In the genomic region with DNA sequence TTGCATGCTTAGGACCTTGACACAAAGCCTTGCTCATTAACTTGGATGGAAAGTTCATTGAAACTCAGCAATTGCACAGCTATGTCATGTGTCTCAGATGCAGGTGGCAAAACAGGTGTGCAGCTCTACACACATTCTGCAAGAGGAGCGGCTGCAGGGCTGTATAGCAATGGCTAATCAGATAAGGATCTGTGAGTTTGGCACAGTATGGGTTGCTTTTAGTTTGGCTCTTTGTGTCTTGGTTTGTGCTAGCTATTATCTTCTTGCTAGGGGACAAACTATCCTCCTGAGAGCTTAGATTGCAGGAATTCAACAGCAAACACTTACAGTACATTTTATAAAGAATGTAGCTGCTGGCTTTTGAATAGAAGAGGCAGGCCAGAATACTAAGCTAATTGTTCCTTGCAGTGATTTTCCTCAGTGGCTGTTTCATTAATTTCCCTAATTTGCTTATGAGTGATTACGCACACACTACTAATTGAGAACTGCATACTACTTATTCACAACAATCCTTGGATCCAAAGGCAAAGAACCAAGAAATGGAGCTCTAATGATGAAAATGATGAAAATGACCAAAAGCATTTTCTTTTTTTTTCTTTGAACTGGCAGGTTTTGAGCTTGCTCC, we compare ENCODE assay signal across 23 mouse cellular contexts.
DNase-seq lines count a peak whose midpoint lies in the region; ATAC-seq and TF ChIP-seq lines count a peak whose summit lies in the region.
"Had no signal": no experiment of that assay in that cellular context is flagged by ENCODE, and none has a peak within 500 bp of the region (broad histone marks: within the 10 kb centered on the region; RNA-seq: fewer than 3 reads in every experiment).

No protein-coding gene starts in this region.

- no peaks in the 10 kb centered on the region for H3K9me3 ChIP-seq in hindbrain, embryonic 13.5 days
- no peaks in the 10 kb centered on the region for H3K9me3 ChIP-seq in hindbrain, embryonic 11.5 days (ENCODE audit: control insufficient read depth, low read length)
- no peaks in the 10 kb centered on the region for H3K9me3 ChIP-seq in midbrain, embryonic 12.5 days
- no peaks in the 10 kb centered on the region for H3K9me3 ChIP-seq in midbrain, embryonic 10.5 days (replicated peaks)
- H3K9me3 ChIP-seq in forebrain, embryonic 12.5 days = no peaks in the 10 kb centered on the region
- H3K9me3 ChIP-seq in forebrain, postnatal 0 days (ENCODE audit: low read length) = no peaks in the 10 kb centered on the region
- H3K9me3 ChIP-seq: G1E; heart, embryonic 12.5 days; limb, embryonic 13.5 days; lung, embryonic 15.5 days had no signal

- no peak overlapping the region for H3K9ac ChIP-seq in hindbrain, embryonic 13.5 days
- H3K9ac ChIP-seq in hindbrain, embryonic 11.5 days (ENCODE audit: low read depth, low read length) = no peak overlapping the region
- no peak overlapping the region for H3K9ac ChIP-seq in midbrain, embryonic 12.5 days (replicated peaks)
- H3K9ac ChIP-seq in forebrain, embryonic 12.5 days = no peak overlapping the region
- no peak overlapping the region for H3K9ac ChIP-seq in forebrain, postnatal 0 days
- H3K9ac ChIP-seq: heart, embryonic 12.5 days; limb, embryonic 13.5 days; lung, embryonic 15.5 days had no signal

- ATAC-seq in hindbrain, embryonic 13.5 days (ENCODE audit: low FRiP score) = peak; percentile 55; the same call in 1 of the 2 replicates
- no peak for ATAC-seq in hindbrain, embryonic 11.5 days (ENCODE audit: low FRiP score)
- peak; percentile 30; the same call in 1 of the 2 replicates for ATAC-seq in midbrain, embryonic 12.5 days (ENCODE audit: low FRiP score, low read depth)
- ATAC-seq in forebrain, embryonic 12.5 days (ENCODE audit: low FRiP score) = peak; percentile 72; the same call in 1 of the 2 replicates
- peak; percentile 47 for ATAC-seq in forebrain, postnatal 0 days
- ATAC-seq: inflammation-experienced regulatory T-cells, adult 6 months had no signal

- H3K36me3 ChIP-seq in hindbrain, embryonic 13.5 days = no peaks in the 10 kb centered on the region
- H3K36me3 ChIP-seq in hindbrain, embryonic 11.5 days (ENCODE audit: control insufficient read depth, insufficient read depth, low read length) = no peaks in the 10 kb centered on the region
- H3K36me3 ChIP-seq in midbrain, embryonic 12.5 days = no peaks in the 10 kb centered on the region
- no peaks in the 10 kb centered on the region for H3K36me3 ChIP-seq in midbrain, embryonic 10.5 days
- H3K36me3 ChIP-seq in forebrain, embryonic 12.5 days (replicated peaks) = no peaks in the 10 kb centered on the region
- H3K36me3 ChIP-seq in forebrain, postnatal 0 days (ENCODE audit: insufficient read depth) = no peaks in the 10 kb centered on the region
- no peaks in the 10 kb centered on the region for H3K36me3 ChIP-seq in thymus, adult 2 months (ENCODE audit: control insufficient read depth, insufficient read depth, low read length)
- H3K36me3 ChIP-seq: G1E; heart, embryonic 12.5 days; limb, embryonic 13.5 days; lung, embryonic 15.5 days had no signal

- no peak for TF ChIP-seq POLR2A in thymus, adult 2 months (IDR thresholded peaks at IDR 0.05; ENCODE audit: control insufficient read depth, extremely low read depth, insufficient read depth, low read length, poor library complexity)

- TF ChIP-seq CTCF in forebrain, postnatal 0 days (IDR thresholded peaks at IDR 0.05; ENCODE audit: low read depth) = no peak
- TF ChIP-seq CTCF in thymus, adult 2 months (IDR thresholded peaks at IDR 0.05; ENCODE audit: borderline replicate concordance, control insufficient read depth, extremely low read depth, insufficient read depth, low read length, poor library complexity) = no peak

- 72% methylated on average over 2 of the region's 2 CpGs for WGBS in hindbrain, embryonic 13.5 days
- WGBS in hindbrain, embryonic 11.5 days = 90% methylated on average over 2 of the region's 2 CpGs
- WGBS in midbrain, embryonic 12.5 days = 86% methylated on average over 2 of the region's 2 CpGs
- 93% methylated on average over 2 of the region's 2 CpGs for WGBS in midbrain, embryonic 10.5 days
- WGBS in forebrain, embryonic 12.5 days = 39% methylated on average over 2 of the region's 2 CpGs
- WGBS in forebrain, postnatal 0 days = 26% methylated on average over 2 of the region's 2 CpGs
- WGBS in thymus, adult 2 months = 86% methylated on average over 2 of the region's 2 CpGs

- H3K4me2 ChIP-seq in hindbrain, embryonic 13.5 days = no peak overlapping the region
- H3K4me2 ChIP-seq in hindbrain, embryonic 11.5 days (replicated peaks; ENCODE audit: low read depth, low read length) = no peak overlapping the region
- no peak overlapping the region for H3K4me2 ChIP-seq in midbrain, embryonic 12.5 days (replicated peaks)
- H3K4me2 ChIP-seq in forebrain, embryonic 12.5 days = no peak overlapping the region
- H3K4me2 ChIP-seq in forebrain, postnatal 0 days (ENCODE audit: low read depth) = no peak overlapping the region
- H3K4me2 ChIP-seq: heart, embryonic 12.5 days; limb, embryonic 13.5 days; liver, embryonic 11.5 days; lung, embryonic 15.5 days had no signal

- no peaks in the 10 kb centered on the region for H3K27me3 ChIP-seq in hindbrain, embryonic 13.5 days
- H3K27me3 ChIP-seq in hindbrain, embryonic 11.5 days (ENCODE audit: control insufficient read depth, insufficient read depth, low read length) = no peaks in the 10 kb centered on the region
- no peaks in the 10 kb centered on the region for H3K27me3 ChIP-seq in midbrain, embryonic 12.5 days
- no peaks in the 10 kb centered on the region for H3K27me3 ChIP-seq in midbrain, embryonic 10.5 days (ENCODE audit: low read depth, poor library complexity, severe bottlenecking)
- no peaks in the 10 kb centered on the region for H3K27me3 ChIP-seq in forebrain, embryonic 12.5 days
- H3K27me3 ChIP-seq in forebrain, postnatal 0 days (ENCODE audit: insufficient read depth, low read length) = no peaks in the 10 kb centered on the region
- no peaks in the 10 kb centered on the region for H3K27me3 ChIP-seq in thymus, adult 2 months (ENCODE audit: control insufficient read depth, insufficient read depth, low read length)
- H3K27me3 ChIP-seq: heart, embryonic 12.5 days; limb, embryonic 13.5 days; lung, embryonic 15.5 days had no signal

- H3K4me1 ChIP-seq in hindbrain, embryonic 13.5 days (replicated peaks) = no peaks in the 10 kb centered on the region; the same call in 1 of the 2 replicates
- no peaks in the 10 kb centered on the region for H3K4me1 ChIP-seq in hindbrain, embryonic 11.5 days (replicated peaks; ENCODE audit: control insufficient read depth, insufficient read depth, low read length)
- no peaks in the 10 kb centered on the region for H3K4me1 ChIP-seq in midbrain, embryonic 12.5 days
- peaks cover 5% of the 10 kb centered on the region; the same call in 1 of the 2 replicates for H3K4me1 ChIP-seq in midbrain, embryonic 10.5 days
- H3K4me1 ChIP-seq in forebrain, embryonic 12.5 days = peaks cover 9% of the 10 kb centered on the region; the same call in 1 of the 2 replicates
- no peaks in the 10 kb centered on the region for H3K4me1 ChIP-seq in forebrain, postnatal 0 days (ENCODE audit: insufficient read depth)
- H3K4me1 ChIP-seq in thymus, adult 2 months (replicated peaks; ENCODE audit: control insufficient read depth, insufficient read depth, low read length) = no peaks in the 10 kb centered on the region
- H3K4me1 ChIP-seq: heart, embryonic 12.5 days; lung, embryonic 15.5 days had no signal

- no peak overlapping the region for H3K27ac ChIP-seq in hindbrain, embryonic 13.5 days
- no peak overlapping the region for H3K27ac ChIP-seq in hindbrain, embryonic 11.5 days (ENCODE audit: low read depth, low read length)
- H3K27ac ChIP-seq in midbrain, embryonic 12.5 days (replicated peaks) = no peak overlapping the region
- H3K27ac ChIP-seq in midbrain, embryonic 10.5 days (replicated peaks) = no peak overlapping the region
- H3K27ac ChIP-seq in forebrain, embryonic 12.5 days = no peak overlapping the region
- H3K27ac ChIP-seq in forebrain, postnatal 0 days (ENCODE audit: low read depth, low read length) = no peak overlapping the region
- no peak overlapping the region for H3K27ac ChIP-seq in thymus, adult 2 months (ENCODE audit: control insufficient read depth, insufficient read depth, low read length)
- H3K27ac ChIP-seq: limb, embryonic 13.5 days; lung, embryonic 15.5 days had no signal

- no peak overlapping the region for H3K4me3 ChIP-seq in hindbrain, embryonic 13.5 days
- H3K4me3 ChIP-seq in hindbrain, embryonic 11.5 days (ENCODE audit: low read depth, low read length) = no peak overlapping the region
- H3K4me3 ChIP-seq in midbrain, embryonic 12.5 days = no peak overlapping the region
- H3K4me3 ChIP-seq in midbrain, embryonic 10.5 days = no peak overlapping the region
- no peak overlapping the region for H3K4me3 ChIP-seq in forebrain, embryonic 12.5 days (replicated peaks)
- H3K4me3 ChIP-seq in forebrain, postnatal 0 days (ENCODE audit: low read depth, low read length) = no peak overlapping the region
- no peak overlapping the region for H3K4me3 ChIP-seq in thymus, adult 2 months (ENCODE audit: control insufficient read depth, insufficient read depth, low read length)
- H3K4me3 ChIP-seq: erythroblast, embryonic 14.5 days; heart, embryonic 12.5 days; limb, embryonic 13.5 days; lung, embryonic 15.5 days had no signal

- DNase-seq in hindbrain, embryonic 11.5 days (ENCODE audit: low spot score) = no peak
- DNase-seq in midbrain, embryonic 10.5 days (ENCODE audit: low spot score) = no peak
- DNase-seq in forebrain, postnatal 0 days = no peak
- no peak for DNase-seq in thymus, adult 2 months
- no peak for DNase-seq in heart, adult 9 months (ENCODE audit: low spot score in 2 of 2)
- DNase-seq: adrenal gland, postnatal 25 days; cerebellum, adult 2 months; cerebellum, postnatal 14 days; gastrocnemius, postnatal 14 days; kidney, adult 2 months; kidney, postnatal 4 days; spleen, adult 18-20 months; thymus, postnatal 25 days had no signal
